Mouse (Mus musculus): ENCODE measurements around the gene Arhgef15. TPM values are rescaled to one million over a fixed set of nuclear protein-coding genes. Genes with fewer than 3 reads are reported as not detected.
"Not testable (repeated sequence)": the region's sequence is repeated elsewhere in the genome, so short reads cannot be mapped to it uniquely, and the experiment has no call there.

The Arhgef15 gene
- total RNA-seq, 4 experiments from 2014 or later: 15.5 to 32.7 (median 24.5) TPM

DNA sequence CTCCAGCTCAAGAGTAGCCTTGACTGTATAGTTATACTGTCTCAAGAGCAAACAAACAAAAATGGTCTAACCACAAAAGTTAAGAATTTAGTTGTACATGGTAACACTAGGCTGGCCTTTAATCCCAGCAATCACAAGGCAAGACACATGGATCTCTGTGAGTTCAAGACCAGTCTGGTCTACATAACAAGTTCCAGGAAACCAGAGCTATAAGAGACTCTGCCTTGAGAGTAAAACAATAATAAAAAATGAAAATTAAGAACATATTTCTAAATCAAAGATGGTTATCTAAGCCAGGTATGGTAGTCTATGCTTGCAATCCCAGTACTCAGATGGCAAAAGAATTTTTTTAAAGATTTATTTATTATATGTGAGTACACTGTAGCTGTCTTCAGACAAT is 7.8 kb upstream of the Arhgef15 start:
- no peak for DNase-seq

DNA sequence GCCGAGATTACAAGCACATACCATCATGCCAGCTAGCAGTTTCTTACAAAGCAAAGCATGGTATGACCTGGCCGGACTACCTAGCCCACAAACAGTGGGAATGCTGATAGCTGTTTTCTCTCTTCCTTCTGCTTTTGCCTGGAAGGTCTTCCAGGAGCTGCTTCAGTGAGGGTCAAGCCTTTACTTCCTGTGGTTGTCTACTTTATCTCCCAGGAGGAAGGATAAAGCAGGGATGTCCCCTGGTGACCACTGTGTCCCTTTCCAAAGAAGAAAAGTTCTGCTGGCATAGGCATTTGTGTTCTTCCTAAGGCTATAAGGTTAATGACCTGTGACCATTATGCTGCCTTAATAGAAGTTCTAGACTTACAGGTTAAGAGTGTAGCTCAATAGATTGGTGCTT is 6.1 kb upstream of the Arhgef15 start:
- no peak for DNase-seq

DNA sequence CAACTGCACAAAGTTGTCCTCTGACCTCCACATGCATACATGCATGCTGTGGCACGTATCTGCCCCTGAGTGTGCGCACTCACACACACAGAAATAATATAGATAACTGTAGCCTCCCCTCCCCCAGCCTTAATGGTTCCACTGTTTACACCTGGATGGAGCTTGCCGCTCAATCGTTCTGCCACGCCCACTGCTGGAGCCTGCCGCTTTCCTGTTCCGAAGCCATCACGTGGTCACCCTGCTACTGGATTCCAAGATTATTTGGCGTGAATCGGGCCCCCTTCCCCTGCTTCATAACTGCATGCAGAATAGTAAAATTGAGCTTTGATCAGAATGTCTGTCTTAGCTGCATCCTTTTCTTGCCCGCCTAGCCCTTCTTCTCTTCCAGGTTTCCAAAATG is 4.9 kb upstream of the Arhgef15 start:
- not testable (repeated sequence) for DNase-seq

DNA sequence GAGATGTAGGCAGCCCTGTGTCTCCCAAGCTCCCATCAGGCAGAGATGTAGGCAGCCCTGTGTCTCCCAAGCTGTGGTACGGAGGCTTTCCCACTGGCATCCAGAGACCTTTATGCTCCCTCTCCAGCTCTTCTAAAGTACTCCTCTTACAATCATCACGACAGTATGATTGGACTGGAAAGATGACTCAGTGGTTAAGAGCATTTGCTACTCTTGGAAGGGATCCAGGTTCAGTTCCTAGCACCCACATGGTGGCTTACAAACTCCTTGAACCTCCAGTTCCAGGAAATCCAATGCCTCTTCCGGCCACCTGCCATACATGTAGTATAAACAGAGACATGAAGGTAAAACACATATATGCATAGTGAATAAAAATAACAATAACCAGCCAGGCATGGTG is 4.3 kb upstream of the Arhgef15 start:
- no peak for DNase-seq

DNA sequence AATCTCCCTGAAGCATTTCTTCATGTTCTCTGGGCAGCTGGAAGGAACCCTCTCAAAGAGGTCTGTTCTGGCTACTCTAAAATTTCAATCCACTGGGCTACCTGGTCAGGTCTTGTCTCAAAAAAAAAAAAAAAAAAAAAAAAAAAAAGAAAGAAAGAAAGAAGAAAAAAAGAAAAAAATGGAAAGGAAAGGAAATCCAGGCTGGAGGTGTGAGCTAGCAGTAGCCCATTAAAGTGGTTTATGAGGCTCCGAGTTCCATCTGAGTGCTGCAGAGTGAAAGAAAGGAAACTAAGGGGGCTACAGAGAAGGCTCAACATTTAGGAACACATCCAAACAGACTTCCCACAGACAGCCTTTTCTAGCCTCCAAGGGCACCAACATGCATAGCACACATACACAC is 691 bp upstream of the Arhgef15 start:
- no peak for DNase-seq

DNA sequence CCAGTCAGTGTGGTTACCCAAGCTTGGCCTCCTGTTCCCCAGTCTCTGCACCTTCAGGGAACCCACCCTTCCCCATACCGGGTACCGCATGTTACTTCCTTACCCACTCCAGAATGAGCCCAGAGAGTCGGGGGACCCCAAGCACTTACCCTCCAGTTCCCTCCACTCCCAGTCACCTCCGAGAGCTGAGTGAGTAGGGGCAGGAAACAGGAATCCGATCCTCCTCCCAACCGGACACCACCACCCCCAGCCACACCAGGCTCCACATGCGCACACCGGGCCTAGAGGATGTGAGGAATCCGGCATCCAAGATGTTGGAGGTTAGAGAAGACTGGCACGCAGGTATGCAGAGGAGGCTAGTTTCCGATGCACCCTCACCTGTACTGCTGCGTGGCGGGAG is 583 bp downstream of the Arhgef15 start:
- DNase-seq: no peak

DNA sequence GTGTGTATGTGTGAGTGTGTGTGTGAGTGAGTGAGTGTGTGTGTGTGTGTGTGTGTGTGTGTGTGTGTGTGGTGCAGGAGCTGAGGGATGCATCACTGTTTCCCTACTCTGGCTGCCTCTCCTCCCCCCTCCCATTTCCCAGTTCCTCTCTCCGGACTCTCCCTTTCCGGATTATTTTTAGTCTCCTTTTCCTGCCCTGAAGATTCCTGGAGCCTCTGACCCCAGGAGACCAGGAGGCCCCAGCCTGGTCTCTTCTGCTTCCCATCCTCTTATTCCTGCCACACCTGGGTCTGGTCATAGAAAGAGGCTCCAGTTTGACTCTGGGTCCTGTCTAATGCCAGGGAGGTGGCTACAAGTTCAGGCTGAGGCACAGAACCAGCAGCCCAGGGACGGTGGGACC is 1.2 kb downstream of the Arhgef15 start:
- no peak for DNase-seq

DNA sequence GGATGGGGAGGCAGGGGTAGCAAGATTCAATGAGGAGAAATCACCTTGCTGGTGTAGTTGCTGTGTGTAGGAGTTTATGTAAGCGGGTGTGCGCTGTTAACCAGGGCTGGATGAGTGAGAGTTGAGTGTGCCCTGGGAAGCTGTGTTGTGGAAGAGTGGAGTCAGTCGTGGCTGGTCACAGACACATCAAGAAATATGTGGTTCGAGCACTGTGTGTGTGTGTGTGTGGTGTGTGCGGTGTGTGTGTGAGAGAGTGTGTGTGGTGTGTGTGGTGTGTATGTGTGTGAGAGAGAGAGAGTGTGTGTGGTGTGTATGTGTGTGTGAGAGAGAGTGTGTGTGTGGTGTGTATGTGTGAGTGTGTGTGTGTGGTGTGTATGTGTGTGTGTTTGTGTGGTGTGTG is 1.8 kb downstream of the Arhgef15 start:
- no peak for DNase-seq

DNA sequence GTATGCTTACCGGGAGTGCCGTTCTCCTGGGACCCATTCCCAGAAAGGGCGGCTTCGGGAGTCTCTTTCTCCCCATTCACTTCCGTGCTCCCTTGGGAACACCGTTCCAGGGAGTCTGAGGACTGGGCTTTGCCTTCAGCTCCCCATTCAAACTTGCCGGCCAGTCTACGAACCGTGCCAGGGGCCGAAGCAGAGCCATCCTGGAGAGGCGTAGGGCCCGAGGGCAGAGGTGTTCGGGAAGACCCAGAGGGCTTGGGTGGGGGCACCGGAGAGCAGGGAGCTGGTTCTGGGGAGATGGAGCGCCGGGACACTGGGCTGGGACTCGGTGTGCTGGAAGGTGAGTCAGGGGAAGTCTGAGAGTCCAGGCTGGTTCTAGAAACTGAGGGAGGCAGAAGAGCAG is 2.9 kb downstream of the Arhgef15 start:
- DNase-seq: no peak

DNA sequence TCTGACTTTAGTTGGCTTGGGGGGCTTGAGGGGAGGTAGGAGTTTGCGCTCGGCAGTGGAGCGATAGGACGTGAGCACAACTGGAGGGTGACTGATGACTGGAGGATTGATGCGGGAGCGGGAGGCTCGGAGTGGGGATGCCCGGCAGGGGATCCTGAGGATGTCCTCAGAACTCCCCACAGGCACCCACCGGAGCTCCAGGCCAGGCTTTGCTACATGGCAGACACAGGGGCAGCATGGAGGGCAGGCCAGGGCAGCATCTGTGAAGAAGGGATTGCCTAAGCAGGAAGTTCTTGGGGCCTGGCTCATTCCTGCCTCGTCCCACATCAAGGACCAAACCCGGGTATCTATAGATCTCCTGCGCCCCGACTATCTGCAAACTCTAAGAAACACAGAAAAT is 3.4 kb downstream of the Arhgef15 start:
- DNase-seq: no peak

DNA sequence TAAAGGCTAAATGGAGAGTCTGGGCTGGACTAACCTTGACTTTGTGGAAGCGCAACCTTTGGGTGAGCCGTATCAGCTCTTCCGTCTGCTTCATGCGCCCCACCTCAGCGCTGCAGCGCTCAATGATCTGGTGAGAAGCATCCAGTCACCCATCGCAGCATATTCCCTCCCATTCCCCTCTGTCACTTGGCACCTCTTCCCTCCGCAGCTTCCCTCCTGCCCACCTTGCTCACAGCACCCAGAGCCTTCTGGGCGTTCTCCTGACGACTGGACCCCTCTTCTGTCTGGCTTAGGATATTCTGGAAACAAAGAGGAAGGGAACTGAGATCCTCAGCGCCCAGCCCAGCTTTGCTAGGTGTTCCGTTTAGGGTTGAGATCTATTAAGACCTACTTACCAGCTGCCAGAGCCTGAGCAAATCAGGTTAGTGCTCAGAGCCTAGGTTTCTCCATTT is 9.7 kb downstream of the Arhgef15 start:
- DNase-seq: no peak

DNA sequence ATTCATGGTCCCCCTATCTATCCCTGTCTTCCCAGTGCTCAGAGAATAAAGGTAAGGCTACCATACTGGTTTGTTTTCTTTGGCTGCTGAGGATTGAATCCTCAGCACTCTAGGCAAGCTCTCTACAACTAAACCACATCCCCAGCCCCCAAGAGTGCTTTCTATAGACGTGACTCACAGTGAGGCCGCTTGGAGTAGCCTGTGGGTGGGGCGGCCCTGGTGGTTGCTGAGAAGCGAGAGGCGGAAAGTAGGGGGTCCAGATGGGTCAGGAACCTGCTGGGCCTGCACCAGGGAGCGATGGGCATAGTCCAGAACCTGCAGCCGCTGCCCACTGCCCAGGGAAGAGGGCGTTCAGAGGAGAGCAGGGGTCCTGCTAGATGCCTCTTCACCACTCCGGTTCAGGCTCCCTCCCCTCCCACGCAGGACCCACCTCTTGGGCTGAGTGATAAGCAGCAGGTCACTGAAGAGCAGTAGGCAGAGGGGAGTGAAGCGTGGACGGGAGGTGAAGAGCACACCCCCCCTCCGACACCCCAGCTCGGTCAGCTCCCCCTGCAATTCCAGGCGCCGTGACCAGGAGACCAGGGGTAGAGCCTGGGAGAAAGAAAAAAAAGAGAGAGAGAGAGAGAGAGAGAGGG is 10.4 kb downstream of the Arhgef15 start:
- DNase-seq: no peak

DNA sequence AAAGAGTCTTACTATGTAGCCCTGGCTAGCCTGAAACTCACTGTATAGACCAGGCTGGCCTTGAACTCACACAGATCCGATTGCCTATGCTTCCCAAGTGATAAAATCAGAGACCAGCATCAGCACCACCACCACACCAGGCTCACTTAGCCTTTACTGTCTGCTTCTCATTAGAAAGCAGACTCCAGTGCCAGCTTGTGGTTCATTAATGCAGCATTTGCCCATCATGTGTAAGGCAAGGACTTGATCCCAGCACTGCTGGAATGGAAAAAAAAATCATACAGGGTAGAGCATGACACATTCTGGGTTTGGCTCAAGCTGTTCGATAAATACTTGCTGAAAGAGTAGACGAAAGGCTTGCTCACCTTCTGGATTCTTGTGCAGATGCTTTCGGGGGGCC is 11.3 kb downstream of the Arhgef15 start:
- DNase-seq: no peak

DNA sequence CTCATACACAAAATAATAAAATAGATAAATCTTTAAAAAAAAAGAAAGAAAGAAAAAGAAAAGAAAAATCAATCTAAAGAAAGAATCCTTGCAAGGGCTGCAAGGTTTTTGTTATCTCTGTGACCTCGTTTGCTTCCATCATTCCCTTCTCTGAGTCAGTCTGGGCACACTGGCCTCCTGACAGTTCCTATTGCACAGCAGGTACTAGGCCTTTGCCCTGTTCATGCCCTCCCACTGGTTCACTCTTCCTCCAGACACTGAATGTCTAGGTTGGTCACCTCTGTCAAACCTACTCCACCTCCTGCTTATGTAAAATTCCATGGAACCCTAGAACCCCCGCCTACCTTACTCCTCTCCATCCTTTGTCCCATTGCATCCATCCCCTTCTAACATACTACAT is 12.0 kb downstream of the Arhgef15 start:
- no peak for DNase-seq

DNA sequence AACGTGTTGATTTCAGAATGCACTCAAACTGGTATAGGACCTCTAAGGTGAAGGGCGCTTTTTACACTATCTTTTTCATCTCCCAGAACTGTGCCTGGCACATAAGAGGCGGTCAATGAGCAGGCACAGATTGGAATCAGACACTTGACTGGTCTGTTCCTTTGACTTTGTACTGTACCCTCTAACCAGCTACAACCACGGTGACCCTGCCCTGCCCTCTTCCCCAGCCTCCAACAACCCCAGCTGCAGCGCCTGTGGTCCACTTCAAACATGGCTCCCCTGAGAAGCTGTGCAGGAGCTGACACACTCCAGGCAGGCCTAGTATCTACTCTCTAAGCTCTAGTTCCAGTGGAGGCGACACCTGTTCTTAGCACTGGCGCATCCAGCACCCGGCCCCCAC is 14.5 kb downstream of the Arhgef15 start:
- DNase-seq: no peak

DNA sequence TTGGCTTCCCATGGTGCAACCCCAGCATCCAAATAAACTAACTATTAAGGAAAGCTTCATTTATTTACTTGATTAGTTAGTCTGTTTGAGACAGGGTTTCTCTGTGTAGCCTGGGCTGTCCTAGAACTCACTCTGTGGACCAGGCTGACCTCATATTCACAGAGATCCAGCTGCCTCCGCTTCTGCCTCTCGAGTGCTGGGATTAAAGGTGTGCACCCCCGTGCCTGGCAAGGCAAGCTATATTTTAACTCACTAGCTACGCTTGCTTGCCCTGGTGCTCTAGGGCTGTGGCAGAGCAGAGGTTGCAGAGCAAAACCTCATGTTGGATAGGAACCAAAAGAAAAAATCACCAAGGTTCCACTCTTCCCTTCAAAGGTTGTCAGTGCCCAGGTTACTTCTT is 16.8 kb downstream of the Arhgef15 start:
- DNase-seq: no peak

DNA sequence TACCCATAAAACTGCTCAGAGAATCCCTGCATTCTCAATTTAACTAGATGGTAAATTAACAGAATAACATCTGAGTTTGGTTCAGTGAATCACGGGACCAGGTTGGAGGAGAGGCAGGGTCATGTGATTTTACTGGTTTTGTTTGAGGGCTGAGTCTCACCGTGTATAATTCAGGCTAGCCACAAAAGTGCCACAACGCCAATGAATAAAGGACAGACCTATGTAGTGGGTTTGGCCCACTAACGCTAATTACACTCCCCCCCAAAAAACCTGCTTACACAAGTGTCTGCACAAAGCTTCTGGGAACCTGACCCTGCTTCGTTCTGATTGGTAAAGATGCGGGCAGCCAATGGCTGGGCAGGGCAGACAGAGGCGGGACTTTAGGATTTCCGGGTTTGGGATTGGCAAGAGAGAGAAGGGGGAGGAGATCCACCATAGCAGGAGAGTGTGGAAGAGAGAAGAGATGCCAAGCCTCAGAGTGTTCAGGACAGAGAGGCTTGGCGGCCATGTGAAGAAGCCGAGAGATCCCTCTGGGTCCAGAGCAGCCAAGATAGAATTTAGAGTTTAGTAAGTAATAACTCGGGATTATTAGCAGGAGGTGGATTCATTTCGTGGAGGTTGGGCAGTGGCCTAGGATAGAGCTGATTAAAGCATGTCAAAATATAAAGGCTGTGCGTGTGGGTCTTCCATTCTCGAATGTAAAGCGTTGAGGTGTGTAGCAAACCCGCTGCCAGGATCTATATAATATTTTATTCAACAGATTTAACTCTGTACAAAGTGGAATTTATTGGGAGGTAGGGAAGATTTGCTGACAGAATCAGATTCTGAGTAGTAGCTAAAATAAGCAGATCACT is 17.6 kb downstream of the Arhgef15 start:
- peak; percentile 87 for DNase-seq

DNA sequence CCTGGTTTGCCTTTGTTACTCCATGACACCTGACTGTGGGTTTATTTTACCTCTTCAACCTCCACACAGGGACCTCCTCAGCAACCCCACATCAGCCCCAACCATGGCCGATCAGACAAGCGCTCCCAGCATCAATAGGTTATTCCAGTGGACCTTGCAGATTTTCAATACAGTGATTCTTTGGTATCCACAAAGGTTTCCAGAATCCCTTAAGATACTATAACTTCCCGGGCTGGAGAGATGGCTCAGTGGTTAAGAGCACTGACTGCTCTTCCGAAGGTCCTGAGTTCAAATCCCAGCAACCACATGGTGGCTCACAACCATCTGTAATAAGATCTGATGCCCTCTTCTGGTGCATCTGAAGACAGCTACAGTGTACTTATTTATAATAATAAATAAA is 20.3 kb downstream of the Arhgef15 start:
- not testable (repeated sequence) for DNase-seq

DNA sequence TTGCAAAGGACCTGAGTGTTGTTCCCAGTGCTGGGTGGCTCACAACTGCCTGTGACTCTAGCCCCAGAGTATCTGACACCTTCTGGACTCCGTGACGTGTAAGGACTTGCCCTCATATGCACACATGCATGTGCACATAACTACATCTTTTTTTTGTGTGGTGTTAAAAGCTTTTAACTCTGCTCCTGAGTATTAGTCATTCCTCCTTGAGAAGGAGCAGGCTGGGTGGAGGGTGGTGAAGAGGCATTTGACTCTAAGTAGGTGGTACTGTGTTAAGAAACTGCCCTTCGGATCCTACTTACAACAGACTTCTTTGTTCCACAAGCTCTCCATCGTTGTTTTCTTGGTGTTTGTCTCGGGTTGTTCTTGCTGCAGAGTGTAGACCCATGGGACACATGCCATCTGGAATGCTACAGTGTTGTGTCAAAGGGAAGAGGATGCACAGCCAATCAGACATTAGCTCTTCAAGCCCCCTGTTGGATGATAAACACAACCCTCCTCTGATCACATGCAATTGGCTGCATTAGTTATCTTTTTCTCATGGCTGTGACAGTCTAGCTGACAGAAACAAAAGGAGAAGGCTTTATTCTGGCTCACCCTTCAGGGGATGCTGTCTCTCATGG is 23.3 kb downstream of the Arhgef15 start:
- no peak for DNase-seq

DNA sequence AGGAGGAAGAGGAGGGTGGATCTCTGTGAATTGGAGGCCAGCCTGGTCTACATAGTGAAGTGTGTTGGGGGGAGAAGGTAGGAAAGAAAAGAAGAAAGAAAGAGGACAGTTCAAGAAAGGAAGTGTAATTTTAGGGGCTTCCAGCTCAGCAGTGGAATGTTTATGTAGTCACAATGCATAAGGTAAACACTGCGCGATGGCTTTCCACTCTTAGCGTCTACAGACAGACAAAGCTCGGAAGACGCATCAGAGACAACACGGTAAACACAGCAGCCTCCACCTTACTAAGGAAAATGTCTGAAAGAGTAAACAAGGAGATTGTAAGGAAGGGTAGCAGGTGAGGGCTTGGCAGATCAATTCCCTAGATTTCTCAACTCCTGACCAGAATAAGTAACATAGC is 27.3 kb downstream of the Arhgef15 start:
- DNase-seq: no peak

DNA sequence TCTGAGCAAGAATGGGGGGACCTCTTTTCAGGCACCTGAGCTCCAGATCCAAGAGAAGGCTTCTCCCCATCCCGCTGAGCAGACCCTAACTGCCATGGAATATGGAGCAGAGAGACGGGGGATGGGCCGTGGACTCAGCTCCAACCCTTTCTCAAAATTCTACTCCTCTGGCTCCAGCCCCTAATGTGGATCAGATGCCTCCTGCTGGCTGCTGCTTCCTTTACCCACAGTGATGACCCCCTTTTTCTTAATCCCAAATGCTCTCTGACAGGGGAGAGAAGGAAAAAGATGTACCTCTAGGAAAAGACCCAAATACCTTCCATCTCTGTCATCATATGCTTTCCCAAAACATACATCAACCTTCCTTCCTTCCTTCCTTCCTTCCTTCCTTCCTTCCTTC is 30.3 kb downstream of the Arhgef15 start, which contains the start of gene Odf4:
Gene Odf4 (minus strand): TSS at position 101 of the 400 bp plus-strand sequence.
- DNase-seq: no peak

DNA sequence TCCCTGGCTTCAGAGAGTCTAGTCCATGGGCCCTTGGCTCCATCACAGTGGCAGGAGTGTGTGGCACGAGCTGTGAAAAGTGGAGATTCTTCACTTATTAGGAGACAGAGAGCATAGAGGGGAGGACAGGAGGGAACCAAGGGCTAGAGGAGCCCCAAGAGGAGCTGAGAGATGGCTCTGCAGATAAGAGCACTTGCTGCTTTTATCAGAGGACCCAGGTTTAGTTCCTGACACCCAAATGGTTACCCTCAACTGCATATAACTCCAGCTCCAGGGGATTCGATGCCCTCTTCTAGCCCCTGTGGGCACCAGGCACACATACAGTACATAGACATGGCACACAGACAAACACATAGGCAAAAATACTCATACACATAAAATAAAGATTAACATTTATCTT is 32.5 kb downstream of the Arhgef15 start:
- DNase-seq: no peak

DNA sequence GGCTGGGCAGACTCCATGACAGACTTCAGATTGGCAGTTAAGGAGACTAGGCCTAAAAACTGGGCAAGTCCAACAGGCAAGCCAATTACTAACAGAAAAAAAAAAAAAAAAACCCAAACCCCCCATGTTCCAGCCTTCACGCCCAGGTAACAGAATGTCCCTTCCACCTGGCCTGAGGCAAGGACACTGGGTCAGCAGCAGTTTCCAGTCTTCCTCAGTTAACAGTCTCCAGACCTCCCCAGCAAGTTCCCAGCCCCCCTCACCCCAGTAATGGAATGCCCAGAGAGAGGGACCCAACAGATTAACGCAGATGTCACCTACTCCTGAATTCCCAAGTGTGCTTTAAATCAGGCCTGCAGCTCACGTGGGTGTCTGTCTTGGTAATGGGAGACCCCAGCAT is 34.1 kb downstream of the Arhgef15 start:
- DNase-seq: no peak

DNA sequence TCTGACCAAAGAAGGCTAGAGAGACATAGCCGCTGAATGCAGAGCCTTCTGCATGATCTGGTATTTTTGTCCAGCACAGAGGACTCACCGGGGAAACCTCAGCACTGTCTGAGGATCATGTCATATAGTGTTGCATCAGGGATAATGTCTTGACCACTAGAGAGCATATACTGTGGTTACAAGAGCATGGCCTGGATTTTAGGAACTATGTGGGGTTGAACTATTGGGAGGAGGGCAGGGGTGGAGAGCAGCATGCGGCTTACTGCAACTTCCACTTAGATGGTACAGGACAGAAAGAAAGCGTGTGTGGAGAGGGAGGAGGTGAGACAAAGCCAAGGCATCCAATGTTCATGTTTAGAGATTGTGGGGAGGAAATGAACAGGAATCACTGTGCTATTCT is 42.7 kb downstream of the Arhgef15 start:
- DNase-seq: no peak

Data from adrenal gland, adult 8-10 months (tissue).